Mouse (Mus musculus) heart, adult 9 months (tissue): ENCODE results near the gene Lhfpl3.

Source experiments
- DNase-seq, 2 experiments: peaks; one replicate each; pipeline ENCODE4 v3.0.0; 2022; ENCODE audit warnings: low spot score in 2 of 2

The Lhfpl3 gene

GRCm38 (mm10) chr5:23140183-23140921, 394.5 kb downstream of the Lhfpl3 start:
- no peak for DNase-seq

GRCm38 (mm10) chr5:23153210-23153609, 407.4 kb downstream of the Lhfpl3 start:
- no peak for DNase-seq

- DNase-seq = no peak
Measured at GRCm38 (mm10) chr5:23154439-23154838, 408.6 kb downstream of the Lhfpl3 start.

GRCm38 (mm10) chr5:23165947-23166350, 420.1 kb downstream of the Lhfpl3 start:
- no peak for DNase-seq

- no peak for DNase-seq
Measured at GRCm38 (mm10) chr5:23166658-23167057, 420.8 kb downstream of the Lhfpl3 start.

GRCm38 (mm10) chr5:23189633-23190032, 443.8 kb downstream of the Lhfpl3 start:
- no peak for DNase-seq

- no peak for DNase-seq
Measured at GRCm38 (mm10) chr5:23196879-23197278, 451.0 kb downstream of the Lhfpl3 start.

GRCm38 (mm10) chr5:23213086-23213485, 467.2 kb downstream of the Lhfpl3 start:
- no peak for DNase-seq

GRCm38 (mm10) chr5:23214646-23215045, 468.8 kb downstream of the Lhfpl3 start:
- DNase-seq = no peak

GRCm38 (mm10) chr5:23219655-23220054, 473.8 kb downstream of the Lhfpl3 start:
- DNase-seq = no peak

GRCm38 (mm10) chr5:23224759-23225536, 479.1 kb downstream of the Lhfpl3 start:
- peak; percentile 15 to 35 for DNase-seq

- DNase-seq = no peak
Measured at GRCm38 (mm10) chr5:23225621-23226020, 479.8 kb downstream of the Lhfpl3 start.

GRCm38 (mm10) chr5:23226753-23227152, 480.9 kb downstream of the Lhfpl3 start:
- no peak for DNase-seq

GRCm38 (mm10) chr5:23246974-23247373, 501.1 kb downstream of the Lhfpl3 start:
- peak in 1 of 2 experiments; percentile 25 for DNase-seq

- DNase-seq = no peak
Measured at GRCm38 (mm10) chr5:23247784-23248183, 501.9 kb downstream of the Lhfpl3 start.

GRCm38 (mm10) chr5:23248303-23248702, 502.4 kb downstream of the Lhfpl3 start:
- DNase-seq = no peak

GRCm38 (mm10) chr5:23249896-23250875, 504.3 kb downstream of the Lhfpl3 start:
- peak in 1 of 2 experiments; percentile 29 for DNase-seq

- DNase-seq = peak; percentile 88
Measured at GRCm38 (mm10) chr5:23251462-23252224, 505.8 kb downstream of the Lhfpl3 start.

- DNase-seq = no peak
Measured at GRCm38 (mm10) chr5:23255816-23256418, 510.1 kb downstream of the Lhfpl3 start.

- DNase-seq = no peak
Measured at GRCm38 (mm10) chr5:23273309-23273708, 527.5 kb downstream of the Lhfpl3 start.

GRCm38 (mm10) chr5:23279364-23279763, 533.5 kb downstream of the Lhfpl3 start:
- no peak for DNase-seq
